Mouse (Mus musculus): Measurements from ENCODE around the gene Ttc7. TPM values are rescaled to one million over a fixed set of nuclear protein-coding genes. Genes with fewer than 3 reads are reported as not detected.

Ttc7 gene
- polyA plus RNA-seq, 1 experiment from 2014 or later: 2.3 TPM

DNA sequence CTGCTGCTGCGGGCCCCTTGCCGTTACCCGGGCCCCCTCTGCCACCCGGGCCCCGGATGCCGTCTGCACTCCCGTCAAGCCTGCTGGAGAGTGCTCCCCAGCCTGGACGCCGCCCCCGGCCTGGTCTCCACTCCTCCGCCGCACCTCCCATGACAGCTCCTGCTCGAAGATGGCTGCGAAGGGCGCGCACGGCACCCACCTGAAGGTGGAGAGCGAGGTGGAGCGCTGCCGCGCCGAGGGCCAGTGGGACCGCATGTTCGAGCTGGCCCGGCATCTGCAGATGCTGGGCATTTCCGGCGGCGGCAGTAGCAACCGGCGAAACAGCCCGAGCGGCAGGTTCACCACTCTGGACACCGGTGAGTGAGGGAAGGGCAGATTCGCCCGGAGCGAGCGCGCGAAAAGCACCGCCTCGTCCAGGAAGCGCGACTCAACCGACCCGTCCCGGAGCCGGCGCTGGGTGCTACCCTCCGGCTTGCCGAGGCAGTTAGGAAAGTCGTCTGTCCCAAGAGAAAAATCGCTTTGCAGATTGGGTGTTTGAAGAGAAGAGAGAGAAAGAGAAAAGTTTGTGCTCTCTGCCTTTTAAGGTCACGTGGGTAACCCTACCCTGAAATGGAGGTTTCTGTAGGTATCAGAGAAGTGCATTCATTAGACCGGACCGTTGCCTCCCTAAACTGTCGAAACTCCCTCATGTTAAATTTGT lies 519 bp downstream of the Ttc7 start:
- Histone ChIP-seq H3K9ac (replicated peaks; ENCODE audit: low read length) (peak overlapping the region; percentile 52), H3K4me1 (ENCODE audit: control insufficient read depth, insufficient read depth, low read length) (peaks cover 9% of the 10 kb centered on the region), H3K27ac (replicated peaks; ENCODE audit: low read depth, low read length) (no peak overlapping the region), H3K27me3 (ENCODE audit: control insufficient read depth, insufficient read depth, low read length) (peaks cover 12% of the 10 kb centered on the region), H3K4me2 (ENCODE audit: low read depth, low read length) (peak overlapping the region; percentile 99), H3K9me3 (replicated peaks; ENCODE audit: control insufficient read depth, low read length) (no peaks in the 10 kb centered on the region), H3K4me3 (ENCODE audit: low read depth, low read length) (peak overlapping the region; percentile 72), H3K36me3 (replicated peaks; ENCODE audit: control insufficient read depth, insufficient read depth, low read depth, low read length) (no peaks in the 10 kb centered on the region)
- under 1% methylated on average over 53 of the region's 56 CpGs for WGBS
- DNase-seq (ENCODE audit: low spot score) (peak; percentile 52), ATAC-seq (replicated peaks; ENCODE audit: insufficient number of reproducible peaks, low FRiP score, low TSS enrichment, low read depth) (no peak)

DNA sequence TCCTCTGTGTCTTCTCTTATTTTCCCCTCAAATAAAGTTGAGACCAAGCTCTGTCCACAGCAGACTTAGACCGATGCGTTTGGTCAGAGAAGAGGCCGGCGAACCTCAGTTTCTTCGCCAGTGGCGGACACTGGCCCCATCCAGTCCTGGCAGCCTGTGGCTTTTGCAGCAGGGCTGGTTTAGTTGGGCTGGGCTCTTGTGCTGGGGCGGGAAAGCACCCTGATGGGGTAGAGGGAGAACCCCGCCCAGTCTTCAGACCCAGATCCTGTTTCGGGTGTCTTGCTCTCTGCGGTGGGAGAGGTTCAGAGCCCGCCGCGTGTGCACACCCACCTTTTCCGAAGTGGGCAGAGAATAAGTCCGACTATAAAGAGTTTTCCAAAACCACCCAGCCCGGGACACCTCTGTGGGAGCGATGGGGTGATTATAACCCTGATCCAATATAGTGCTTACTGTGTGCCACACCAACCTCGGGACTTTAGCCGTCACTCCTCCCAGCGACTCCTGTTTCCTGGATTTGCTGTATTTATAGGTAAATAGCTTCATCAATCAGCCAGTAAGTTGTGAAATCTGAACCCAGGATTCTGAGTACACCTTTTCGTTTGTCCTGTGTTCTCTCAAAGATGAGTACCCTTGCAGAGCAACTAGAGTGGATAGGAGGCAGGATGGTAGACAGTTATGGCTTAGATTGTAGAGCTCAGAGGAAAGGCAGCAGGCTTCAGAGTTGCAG lies 1.2 kb downstream of the Ttc7 start:
- Histone ChIP-seq H3K36me3 (replicated peaks; ENCODE audit: control insufficient read depth, insufficient read depth, low read depth, low read length) (no peaks in the 10 kb centered on the region), H3K4me2 (ENCODE audit: low read depth, low read length) (peak overlapping the region; percentile 99), H3K9me3 (replicated peaks; ENCODE audit: control insufficient read depth, low read length) (no peaks in the 10 kb centered on the region), H3K9ac (replicated peaks; ENCODE audit: low read length) (peak overlapping the region; percentile 26; the same call in 1 of the 2 replicates), H3K27ac (replicated peaks; ENCODE audit: low read depth, low read length) (no peak overlapping the region), H3K4me3 (ENCODE audit: low read depth, low read length) (peak overlapping the region; percentile 72), H3K4me1 (ENCODE audit: control insufficient read depth, insufficient read depth, low read length) (peaks cover 9% of the 10 kb centered on the region), H3K27me3 (ENCODE audit: control insufficient read depth, insufficient read depth, low read length) (peaks cover 12% of the 10 kb centered on the region)
- DNase-seq (ENCODE audit: low spot score): peak; percentile 18
- WGBS: 4% methylated on average over 21 of the region's 21 CpGs
- ATAC-seq (replicated peaks; ENCODE audit: insufficient number of reproducible peaks, low FRiP score, low TSS enrichment, low read depth): no peak

DNA sequence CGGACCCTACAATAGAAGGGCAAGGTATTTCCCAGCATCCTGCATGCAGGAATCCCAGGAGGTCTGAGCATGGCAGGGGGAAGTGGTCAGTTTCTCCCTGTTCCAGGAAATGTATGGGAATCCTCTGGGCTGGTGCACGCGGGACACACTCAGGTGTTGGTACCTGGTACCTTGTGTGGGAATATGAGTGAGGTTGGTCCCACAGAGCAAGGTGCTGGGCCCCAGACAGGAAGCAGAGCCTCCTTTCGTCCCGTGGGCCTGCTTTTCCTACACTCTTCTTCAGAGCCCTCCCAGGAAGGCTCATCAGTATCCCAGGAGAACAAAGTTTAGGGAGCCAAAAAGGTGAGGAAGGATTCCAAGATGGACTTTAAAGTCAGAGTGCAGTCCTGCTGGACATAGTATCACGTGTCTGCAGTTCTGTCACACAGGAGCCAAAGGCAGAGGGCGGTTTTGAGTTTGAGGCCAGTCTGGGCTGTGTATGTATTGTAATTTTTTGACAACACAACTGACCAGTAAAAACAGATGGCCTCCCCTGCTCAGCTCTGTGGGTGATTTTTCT lies 1.9 kb downstream of the Ttc7 start:
- Histone ChIP-seq H3K9ac (replicated peaks; ENCODE audit: low read length) (no peak overlapping the region), H3K27me3 (ENCODE audit: control insufficient read depth, insufficient read depth, low read length) (peaks cover 12% of the 10 kb centered on the region)
- no peak for DNase-seq (ENCODE audit: low spot score)

DNA sequence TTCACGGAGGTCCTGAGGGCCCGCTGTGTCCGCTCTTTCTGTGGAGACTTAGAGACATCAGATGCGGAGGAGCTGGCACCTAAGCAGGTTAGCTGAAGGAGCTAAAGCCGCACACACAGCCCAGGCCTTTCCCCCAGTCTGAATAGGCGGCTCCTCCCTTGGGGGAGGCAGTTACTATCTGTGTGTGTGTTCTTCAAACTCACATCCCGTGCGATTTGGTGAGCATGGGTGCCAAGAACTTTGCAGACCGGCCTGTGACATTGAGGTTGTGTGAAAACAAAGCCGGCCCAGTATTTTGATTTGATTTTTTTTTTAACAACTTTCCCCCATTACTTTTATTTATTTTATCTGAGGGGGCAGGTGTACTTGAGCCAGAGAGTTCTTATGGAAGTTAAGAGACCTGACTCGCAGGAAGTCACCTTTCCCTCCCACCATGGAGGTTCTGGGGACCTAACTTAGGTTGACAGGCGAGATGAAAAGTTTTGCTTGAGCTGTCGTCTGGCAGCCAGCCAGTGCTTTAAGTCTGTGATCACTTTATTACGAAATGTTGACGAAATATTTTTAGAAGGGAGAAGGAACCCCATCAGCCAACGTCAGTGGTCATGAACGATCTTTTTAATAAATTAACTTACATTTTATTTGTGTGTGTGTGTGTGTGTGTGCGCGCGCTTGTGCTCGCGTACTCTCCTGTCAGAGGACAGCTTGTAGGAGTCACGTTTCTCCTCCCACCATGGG lies 3.2 kb downstream of the Ttc7 start:
- no peak overlapping the region for H3K9ac ChIP-seq (replicated peaks; ENCODE audit: low read length)
- ATAC-seq (replicated peaks; ENCODE audit: insufficient number of reproducible peaks, low FRiP score, low TSS enrichment, low read depth): no peak
- no peaks in the 10 kb centered on the region for H3K9me3 ChIP-seq (replicated peaks; ENCODE audit: control insufficient read depth, low read length)
- peaks cover 12% of the 10 kb centered on the region for H3K27me3 ChIP-seq (ENCODE audit: control insufficient read depth, insufficient read depth, low read length)
- no peaks in the 10 kb centered on the region for H3K36me3 ChIP-seq (replicated peaks; ENCODE audit: control insufficient read depth, insufficient read depth, low read depth, low read length)
- peaks cover 9% of the 10 kb centered on the region for H3K4me1 ChIP-seq (ENCODE audit: control insufficient read depth, insufficient read depth, low read length)
- 75% methylated on average over 23 of the region's 23 CpGs for WGBS
- no peak overlapping the region for H3K27ac ChIP-seq (replicated peaks; ENCODE audit: low read depth, low read length)
- DNase-seq (ENCODE audit: low spot score): no peak
- no peak overlapping the region for H3K4me3 ChIP-seq (ENCODE audit: low read depth, low read length)
- H3K4me2 ChIP-seq (ENCODE audit: low read depth, low read length): no peak overlapping the region

More for the DNA sequence above, 1.9 kb downstream of the Ttc7 start:
- H3K4me2 ChIP-seq (ENCODE audit: low read depth, low read length): no peak overlapping the region
- no peaks in the 10 kb centered on the region for H3K36me3 ChIP-seq (replicated peaks; ENCODE audit: control insufficient read depth, insufficient read depth, low read depth, low read length)
- no peak for ATAC-seq (replicated peaks; ENCODE audit: insufficient number of reproducible peaks, low FRiP score, low TSS enrichment, low read depth)
- no peak overlapping the region for H3K4me3 ChIP-seq (ENCODE audit: low read depth, low read length)
- WGBS: 58% methylated on average over 7 of the region's 7 CpGs
- peaks cover 9% of the 10 kb centered on the region for H3K4me1 ChIP-seq (ENCODE audit: control insufficient read depth, insufficient read depth, low read length)
- H3K9me3 ChIP-seq (replicated peaks; ENCODE audit: control insufficient read depth, low read length): no peaks in the 10 kb centered on the region
- no peak overlapping the region for H3K27ac ChIP-seq (replicated peaks; ENCODE audit: low read depth, low read length)

DNA sequence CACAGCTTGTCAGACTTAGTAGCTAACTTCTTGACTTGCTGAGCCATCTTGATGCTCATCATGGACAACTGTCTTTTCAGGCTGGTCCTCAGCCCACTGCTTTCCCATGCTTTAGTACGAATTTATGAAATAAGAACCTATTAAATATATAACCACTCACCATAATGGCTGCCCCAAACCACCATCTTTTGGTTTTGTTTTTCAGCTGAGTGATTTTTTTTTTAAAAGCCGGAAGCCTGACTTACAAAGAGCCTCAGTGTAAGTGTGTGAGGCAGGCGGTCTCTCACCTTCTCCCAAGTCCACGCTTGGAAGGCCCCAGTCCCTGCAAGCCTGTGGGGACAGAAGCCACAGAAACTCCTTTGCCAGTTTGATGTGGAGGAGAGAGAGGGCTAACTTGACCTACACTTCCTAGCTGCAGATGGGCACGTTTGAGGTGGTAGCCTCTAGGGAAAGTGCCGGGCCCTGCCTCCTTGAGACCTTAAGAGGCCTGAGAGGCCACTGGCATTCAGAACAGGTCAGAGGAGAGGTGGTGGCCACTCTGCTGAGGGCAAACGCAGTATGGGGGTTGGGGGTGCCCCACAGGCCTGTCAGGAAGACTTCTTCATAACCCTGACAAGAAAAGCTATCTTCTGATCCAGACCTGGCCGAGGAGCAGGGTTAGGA lies 3.9 kb downstream of the Ttc7 start:
- no peak overlapping the region for H3K4me3 ChIP-seq (ENCODE audit: low read depth, low read length)
- no peak overlapping the region for H3K27ac ChIP-seq (replicated peaks; ENCODE audit: low read depth, low read length)
- 54% methylated on average over 8 of the region's 8 CpGs for WGBS
- no peak for DNase-seq (ENCODE audit: low spot score)
- H3K36me3 ChIP-seq (replicated peaks; ENCODE audit: control insufficient read depth, insufficient read depth, low read depth, low read length): no peaks in the 10 kb centered on the region
- peaks cover 4% of the 10 kb centered on the region for H3K4me1 ChIP-seq (ENCODE audit: control insufficient read depth, insufficient read depth, low read length)
- peaks cover 12% of the 10 kb centered on the region for H3K27me3 ChIP-seq (ENCODE audit: control insufficient read depth, insufficient read depth, low read length)
- no peaks in the 10 kb centered on the region for H3K9me3 ChIP-seq (replicated peaks; ENCODE audit: control insufficient read depth, low read length)
- no peak for ATAC-seq (replicated peaks; ENCODE audit: insufficient number of reproducible peaks, low FRiP score, low TSS enrichment, low read depth)
- H3K9ac ChIP-seq (replicated peaks; ENCODE audit: low read length): no peak overlapping the region
- H3K4me2 ChIP-seq (ENCODE audit: low read depth, low read length): no peak overlapping the region

DNA sequence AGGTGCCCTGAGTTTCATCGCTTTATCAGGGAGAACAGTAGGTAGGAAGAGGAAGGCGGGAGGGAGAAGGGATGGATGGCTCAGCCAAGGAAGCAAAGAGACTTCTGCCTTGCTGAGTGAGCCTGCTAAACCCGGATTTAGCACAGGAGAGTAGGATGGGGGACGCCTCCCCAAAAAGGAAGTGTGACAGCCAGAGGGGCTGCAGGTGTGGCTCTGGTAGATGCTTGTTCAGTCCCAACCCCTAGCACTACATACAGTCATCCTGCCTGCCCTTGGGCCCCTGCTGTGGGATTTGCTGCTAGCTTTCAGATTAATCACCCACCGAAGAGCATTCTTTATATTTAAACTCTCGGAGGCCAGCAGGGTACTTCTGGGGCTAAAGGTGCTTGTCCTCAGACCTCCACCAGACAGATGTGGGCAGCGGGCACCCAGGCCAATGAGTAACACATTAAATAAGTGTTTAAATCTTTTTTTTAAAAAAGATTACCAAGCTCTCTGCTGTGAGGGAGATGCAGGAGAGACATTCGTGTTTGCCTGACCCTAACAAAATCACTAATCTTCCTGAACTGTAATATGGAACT lies 4.6 kb downstream of the Ttc7 start:
- Histone ChIP-seq H3K36me3 (replicated peaks; ENCODE audit: control insufficient read depth, insufficient read depth, low read depth, low read length) (no peaks in the 10 kb centered on the region), H3K4me3 (ENCODE audit: low read depth, low read length) (no peak overlapping the region), H3K27ac (replicated peaks; ENCODE audit: low read depth, low read length) (no peak overlapping the region), H3K4me2 (ENCODE audit: low read depth, low read length) (no peak overlapping the region), H3K4me1 (ENCODE audit: control insufficient read depth, insufficient read depth, low read length) (peaks cover 2% of the 10 kb centered on the region; the same call in 1 of the 2 replicates), H3K9ac (replicated peaks; ENCODE audit: low read length) (no peak overlapping the region), H3K9me3 (replicated peaks; ENCODE audit: control insufficient read depth, low read length) (no peaks in the 10 kb centered on the region), H3K27me3 (ENCODE audit: control insufficient read depth, insufficient read depth, low read length) (peaks cover 12% of the 10 kb centered on the region)
- no peak for ATAC-seq (replicated peaks; ENCODE audit: insufficient number of reproducible peaks, low FRiP score, low TSS enrichment, low read depth)
- DNase-seq (ENCODE audit: low spot score): no peak
- 49% methylated on average over 8 of the region's 8 CpGs for WGBS

DNA sequence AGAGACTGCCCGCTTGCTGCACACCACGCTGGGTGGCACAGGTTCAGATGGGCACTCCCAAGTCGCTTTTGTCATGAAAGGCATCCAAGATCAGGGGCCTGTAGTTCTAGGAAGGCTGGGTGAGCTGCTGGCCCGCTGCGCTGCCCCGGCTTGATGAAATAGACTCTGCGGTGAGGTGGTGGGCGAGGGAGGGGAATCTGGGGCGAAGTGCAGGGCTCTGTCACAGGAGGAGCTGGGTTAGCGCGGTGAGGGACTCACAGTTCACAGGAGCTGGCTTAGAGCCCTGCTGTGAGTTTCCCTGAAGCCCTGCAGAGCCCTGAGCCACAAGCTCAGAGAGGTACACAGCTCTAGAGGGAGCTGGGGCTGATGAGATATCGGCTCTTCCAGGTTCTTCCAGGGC lies 5.4 kb downstream of the Ttc7 start:
- Histone ChIP-seq H3K27ac (replicated peaks; ENCODE audit: low read depth, low read length) (no peak overlapping the region), H3K36me3 (replicated peaks; ENCODE audit: control insufficient read depth, insufficient read depth, low read depth, low read length) (no peaks in the 10 kb centered on the region), H3K9me3 (replicated peaks; ENCODE audit: control insufficient read depth, low read length) (no peaks in the 10 kb centered on the region), H3K4me3 (ENCODE audit: low read depth, low read length) (no peak overlapping the region), H3K4me1 (ENCODE audit: control insufficient read depth, insufficient read depth, low read length) (peaks cover 2% of the 10 kb centered on the region; the same call in 1 of the 2 replicates), H3K9ac (replicated peaks; ENCODE audit: low read length) (no peak overlapping the region), H3K27me3 (ENCODE audit: control insufficient read depth, insufficient read depth, low read length) (peaks cover 10% of the 10 kb centered on the region), H3K4me2 (ENCODE audit: low read depth, low read length) (no peak overlapping the region)
- WGBS: 19% methylated on average over 12 of the region's 12 CpGs
- DNase-seq (ENCODE audit: low spot score) (no peak), ATAC-seq (replicated peaks; ENCODE audit: insufficient number of reproducible peaks, low FRiP score, low TSS enrichment, low read depth) (no peak)
